In the genomic region with DNA sequence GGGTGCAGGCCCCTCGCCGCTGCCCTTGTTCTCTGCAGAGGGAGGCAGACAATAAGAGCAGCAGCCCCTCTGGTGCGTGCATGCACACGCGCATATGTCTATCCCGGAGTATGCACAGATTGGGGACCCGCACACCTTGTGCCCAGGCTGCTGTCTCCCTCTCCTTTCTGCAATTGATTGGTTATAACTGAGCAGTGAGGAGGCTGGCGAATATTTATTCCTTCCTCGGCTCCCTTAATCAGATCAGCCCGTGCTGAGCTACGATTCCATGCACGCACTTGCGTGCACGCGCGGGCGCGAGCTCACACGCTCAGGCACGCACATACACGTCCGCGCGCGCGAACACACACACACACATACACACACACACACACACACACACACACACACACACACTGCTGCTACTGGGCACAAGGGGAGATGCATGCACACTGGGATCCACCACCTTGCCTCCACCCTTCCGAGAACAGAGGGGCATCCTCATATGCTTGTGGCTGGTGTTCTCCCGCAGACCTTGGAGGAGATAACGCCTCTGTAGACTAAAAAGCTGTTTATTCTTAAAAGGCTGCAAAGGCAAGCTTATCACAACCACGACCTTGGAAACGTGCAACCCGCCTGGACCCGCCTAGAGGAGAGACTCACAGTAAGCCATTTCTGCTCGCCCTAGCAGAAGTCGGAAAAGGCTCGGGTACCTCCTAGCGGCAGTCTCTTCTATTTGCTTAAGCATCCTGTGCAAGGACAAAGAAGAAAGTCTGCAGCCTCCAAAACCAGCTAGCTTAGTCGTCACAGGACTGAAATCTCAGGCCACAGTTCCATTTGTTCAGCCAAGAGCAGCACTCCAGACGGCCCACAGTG, we compare ENCODE assay signal across 7 mouse cellular contexts. TPM values are rescaled to one million over a fixed set of nuclear protein-coding genes. Genes with fewer than 3 reads are reported as not detected.
A peak's percentile ranks its signal among the peaks of the same experiment; 100 is the strongest.
DNase-seq lines count a peak whose midpoint lies in the region; ATAC-seq and TF ChIP-seq lines count a peak whose summit lies in the region.

No protein-coding gene starts in this region.

- WGBS in limb, embryonic 11.5 days = under 1% methylated on average over 39 of the region's 39 CpGs
- WGBS in midbrain, embryonic 11.5 days = under 1% methylated on average over 39 of the region's 39 CpGs

- H3K27me3 ChIP-seq in limb, embryonic 11.5 days (ENCODE audit: control insufficient read depth, insufficient read depth, low read length) = peaks cover 4% of the 10 kb centered on the region; the same call in 1 of the 2 replicates
- no peaks in the 10 kb centered on the region for H3K27me3 ChIP-seq in midbrain, embryonic 11.5 days (ENCODE audit: control insufficient read depth, insufficient read depth, low read length)

- peak; percentile 81; the same call in 1 of the 2 replicates for TF ChIP-seq POLR2A in cortical plate, adult 2 months (IDR thresholded peaks at IDR 0.05; ENCODE audit: extremely low read depth, insufficient read depth, low read length)

- DNase-seq in adrenal gland, postnatal 25 days = peak; percentile 28
- DNase-seq in heart, adult 8-10 months (ENCODE audit: low spot score) = peak; percentile 30
- DNase-seq in kidney, adult 8-10 months = peak; percentile 74 to 84
- peak; percentile 84 for DNase-seq in limb, embryonic 11.5 days (ENCODE audit: low spot score)
- peak; percentile 98 for DNase-seq in midbrain, embryonic 11.5 days (ENCODE audit: low spot score, missing footprints)
- peak; percentile 40 for DNase-seq in spleen, adult 12 weeks (ENCODE audit: low spot score)

- peak overlapping the region; percentile 63 for H3K9ac ChIP-seq in limb, embryonic 11.5 days (ENCODE audit: low read length)
- H3K9ac ChIP-seq in midbrain, embryonic 11.5 days (ENCODE audit: low read length) = peak overlapping the region; percentile 88

- peak overlapping the region; percentile 18 for H3K27ac ChIP-seq in cortical plate, adult 2 months (ENCODE audit: insufficient read depth, low read length)
- peak overlapping the region; percentile 61; the same call in 1 of the 2 replicates for H3K27ac ChIP-seq in limb, embryonic 11.5 days (replicated peaks; ENCODE audit: low read depth, low read length)
- H3K27ac ChIP-seq in midbrain, embryonic 11.5 days (ENCODE audit: low read depth, low read length) = peak overlapping the region; percentile 86

- ATAC-seq in limb, embryonic 11.5 days (ENCODE audit: insufficient number of reproducible peaks, low FRiP score, low TSS enrichment, low read depth) = peak; percentile 82
- ATAC-seq in midbrain, embryonic 11.5 days (ENCODE audit: low FRiP score) = peak; percentile 87

- no peaks in the 10 kb centered on the region; the same call in 1 of the 2 replicates for H3K36me3 ChIP-seq in limb, embryonic 11.5 days (ENCODE audit: control insufficient read depth, insufficient read depth, low read length)
- H3K36me3 ChIP-seq in midbrain, embryonic 11.5 days (ENCODE audit: control insufficient read depth, insufficient read depth, low read length) = no peaks in the 10 kb centered on the region

- no peaks in the 10 kb centered on the region for H3K9me3 ChIP-seq in limb, embryonic 11.5 days (ENCODE audit: control insufficient read depth, low read length)
- H3K9me3 ChIP-seq in midbrain, embryonic 11.5 days (ENCODE audit: control insufficient read depth, low read length) = no peaks in the 10 kb centered on the region; the same call in 1 of the 2 replicates

- peak overlapping the region; percentile 95 for H3K4me2 ChIP-seq in limb, embryonic 11.5 days (ENCODE audit: low read depth, severe bottlenecking)
- H3K4me2 ChIP-seq in midbrain, embryonic 11.5 days = peak overlapping the region; percentile 90

- H3K4me3 ChIP-seq in cortical plate, adult 2 months (ENCODE audit: insufficient read depth, low read length) = peak overlapping the region; percentile 63
- H3K4me3 ChIP-seq in limb, embryonic 11.5 days (ENCODE audit: low read depth, low read length) = peak overlapping the region; percentile 65
- peak overlapping the region; percentile 65 for H3K4me3 ChIP-seq in midbrain, embryonic 11.5 days (ENCODE audit: low read depth, low read length)

- H3K4me1 ChIP-seq in cortical plate, adult 2 months (ENCODE audit: control insufficient read depth, insufficient read depth, low read length) = no peaks in the 10 kb centered on the region
- peaks cover 4% of the 10 kb centered on the region for H3K4me1 ChIP-seq in limb, embryonic 11.5 days (ENCODE audit: control insufficient read depth, insufficient read depth, low read length)
- peaks cover 3% of the 10 kb centered on the region; the same call in 1 of the 2 replicates for H3K4me1 ChIP-seq in midbrain, embryonic 11.5 days (ENCODE audit: control insufficient read depth, insufficient read depth, low read length)

- peak; percentile 78 for TF ChIP-seq CTCF in cortical plate, adult 2 months (IDR thresholded peaks at IDR 0.05; ENCODE audit: extremely low read depth, insufficient read depth, low read length)

RNA-seq across cellular contexts. Expression of a gene that starts 0.5 kb away (rescaled TPM):
- total RNA-seq in adrenal gland, postnatal 25 days (2021) = 1.2 and 1.5 TPM in 2 replicates
- 9.0 and 10.3 TPM in 2 replicates for polyA plus RNA-seq in cortical plate, adult 2 months (2012; rRNA removed)
- total RNA-seq in heart, adult 8-10 months (2022) = under 1 TPM; 0.09 to 0.25 (median 0.17) TPM
- 0.67 and 0.75 TPM in 2 replicates for polyA plus RNA-seq in limb, embryonic 11.5 days (2014; fragmentation: Nextera tagmentation; extraction: Ambion mirVana)
- 3.8 and 5.4 TPM in 2 replicates for polyA plus RNA-seq in midbrain, embryonic 11.5 days (2014; fragmentation: Nextera tagmentation; extraction: Ambion mirVana)

Comparison
In these comparisons a context has a peak if more than half of its experiments do, and no peak if none do; other contexts are left out.
1. Peak in every context shown above with its lines: DNase-seq, ATAC-seq, H3K4me3 ChIP-seq and H3K27ac ChIP-seq.
2. DNase-seq: peak in every context shown above with its lines; median percentile 98 in midbrain, embryonic 11.5 days; 84 in limb, embryonic 11.5 days; 79 in kidney, adult 8-10 months; 40 in spleen, adult 12 weeks; 30 in heart, adult 8-10 months; 28 in adrenal gland, postnatal 25 days.
3. H3K27ac ChIP-seq: peak in every context shown above with its lines; median percentile 86 in midbrain, embryonic 11.5 days; 61 in limb, embryonic 11.5 days; 18 in cortical plate, adult 2 months.